Mouse (Mus musculus): ENCODE data around the gene Apol10b.
"Not testable (repeated sequence)": the region's sequence is repeated elsewhere in the genome, so short reads cannot be mapped to it uniquely, and the experiment has no call there.

The Apol10b gene

DNA sequence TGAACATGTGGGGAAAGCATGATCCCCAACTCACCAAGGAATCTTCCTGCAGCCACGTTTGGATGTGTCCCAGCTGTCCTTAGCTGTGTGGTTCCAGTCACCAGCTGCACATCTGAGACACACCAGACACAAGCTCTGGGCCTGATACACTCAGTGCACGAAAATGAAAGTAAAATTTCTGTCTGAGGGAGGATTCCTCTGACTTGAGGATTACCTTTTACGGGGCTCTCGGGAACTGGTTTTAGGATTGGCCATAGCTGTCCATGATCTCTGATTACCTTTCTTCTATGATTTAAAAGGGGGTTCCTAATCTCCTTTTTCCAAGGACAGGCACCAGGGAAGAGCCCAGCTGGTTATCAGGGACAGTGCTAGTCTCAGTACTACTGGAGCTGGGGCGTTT lies at the start of gene Apol10b:
Apol10b (minus strand) TSS at position 165 of the 400 bp plus-strand sequence.
- in situ Hi-C loops (cut with MboI, MseI), result no loop called here

DNA sequence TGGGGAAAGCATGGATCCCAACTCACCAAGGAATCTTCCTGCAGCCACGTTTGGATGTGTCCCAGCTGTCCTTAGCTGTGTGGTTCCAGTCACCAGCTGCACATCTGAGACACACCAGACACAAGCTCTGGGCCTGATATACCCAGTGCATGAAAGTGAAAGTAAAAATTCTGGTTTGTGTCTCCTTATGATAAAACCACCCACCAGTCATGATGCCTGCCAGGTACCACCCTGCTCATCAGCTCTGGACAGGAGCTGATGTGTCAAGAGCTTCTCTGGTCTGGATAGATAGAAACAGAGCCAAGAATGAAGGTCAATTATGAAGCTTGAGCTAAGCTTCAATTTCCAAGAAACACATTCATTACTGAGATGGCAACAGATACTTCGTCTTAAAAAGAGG lies 47.3 kb upstream of the Apol10b start, which contains the start of gene Apol11b:
Apol11b (minus strand) TSS at position 111 of the 400 bp plus-strand sequence.
- in situ Hi-C loops (cut with MboI, MseI), result not testable (repeated sequence)

DNA sequence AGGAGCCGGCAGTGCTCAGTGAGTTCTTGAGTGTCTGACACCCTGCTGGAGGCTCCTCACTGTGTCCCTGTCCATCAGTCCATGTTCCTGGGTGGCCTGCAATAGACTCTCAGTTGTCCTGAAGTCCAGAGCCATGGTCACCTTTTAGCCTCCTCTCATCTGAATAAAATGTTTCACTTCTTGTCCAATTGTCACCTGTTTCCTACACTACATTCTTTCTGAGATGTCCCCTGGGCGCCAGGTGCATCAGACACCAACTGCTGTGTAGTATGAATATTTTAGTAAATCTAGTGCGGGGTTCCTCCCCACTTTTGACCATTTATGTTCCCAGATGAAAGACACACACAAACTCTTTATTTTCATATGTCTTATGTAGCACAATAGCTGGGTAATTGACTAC lies 33.9 kb upstream of the Apol10b start:
- in situ Hi-C loops (cut with MboI, MseI), result not testable (repeated sequence)

DNA sequence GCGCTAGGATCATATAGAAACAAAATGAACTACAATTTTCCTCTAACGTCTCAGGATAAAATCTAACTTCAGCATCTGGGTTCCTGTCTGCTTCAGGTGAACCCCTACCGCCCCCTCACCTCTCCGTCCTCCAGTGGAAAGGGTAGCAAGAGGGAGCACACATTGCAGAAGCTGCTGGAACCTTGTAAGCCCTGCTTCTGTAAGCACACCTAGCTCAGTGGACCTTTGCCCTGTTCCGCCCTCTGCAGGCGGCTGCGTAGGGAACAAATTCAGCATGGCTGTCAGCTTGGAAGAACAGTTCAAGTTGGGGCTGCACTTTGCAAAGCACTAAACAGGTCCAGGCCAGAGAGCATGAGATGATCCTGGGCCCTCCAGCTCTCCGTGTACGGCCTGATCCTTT lies 32.7 kb upstream of the Apol10b start:
- in situ Hi-C loops (cut with MboI, MseI), result not testable (repeated sequence)

DNA sequence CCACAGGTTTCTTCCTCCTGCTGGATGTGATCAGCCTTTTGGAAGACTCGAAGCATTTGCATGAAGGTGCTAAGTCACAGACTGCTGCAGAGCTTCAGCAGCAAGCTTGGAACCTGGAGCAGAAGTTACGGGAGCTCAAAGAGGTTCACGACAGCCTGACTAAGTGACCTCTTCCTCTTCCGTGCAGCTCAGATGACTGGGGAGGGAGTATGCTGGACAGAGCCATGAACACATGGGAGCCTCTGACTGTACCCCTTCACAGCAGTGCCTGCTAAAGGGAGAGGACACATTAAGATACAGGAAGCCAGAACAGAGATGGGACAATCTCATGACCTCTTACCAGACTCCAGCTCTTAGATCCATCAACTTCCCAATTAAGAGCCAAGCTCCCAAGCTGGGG lies 30.5 kb upstream of the Apol10b start:
- in situ Hi-C loops (cut with MboI, MseI), result not testable (repeated sequence)

DNA sequence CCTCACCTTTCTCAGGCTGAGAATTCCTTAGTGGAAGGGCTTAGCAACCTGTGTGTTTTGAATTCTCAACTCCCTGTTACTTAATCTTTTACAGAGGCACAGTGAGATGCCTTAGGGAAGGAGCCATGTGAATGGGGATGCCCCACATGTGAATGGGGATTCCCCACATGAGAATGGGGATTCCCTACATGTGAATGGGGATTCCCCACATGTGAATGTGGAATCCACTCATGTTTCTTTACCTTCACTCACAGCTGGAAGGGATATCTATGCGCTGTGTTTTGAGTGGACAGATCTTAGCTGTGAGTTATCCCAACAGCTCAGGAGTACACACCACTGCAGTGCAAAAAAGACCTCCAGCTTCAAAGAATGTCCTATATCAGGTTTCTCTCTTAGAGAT lies 28.8 kb upstream of the Apol10b start:
- in situ Hi-C loops (cut with MboI, MseI), result no loop called here

DNA sequence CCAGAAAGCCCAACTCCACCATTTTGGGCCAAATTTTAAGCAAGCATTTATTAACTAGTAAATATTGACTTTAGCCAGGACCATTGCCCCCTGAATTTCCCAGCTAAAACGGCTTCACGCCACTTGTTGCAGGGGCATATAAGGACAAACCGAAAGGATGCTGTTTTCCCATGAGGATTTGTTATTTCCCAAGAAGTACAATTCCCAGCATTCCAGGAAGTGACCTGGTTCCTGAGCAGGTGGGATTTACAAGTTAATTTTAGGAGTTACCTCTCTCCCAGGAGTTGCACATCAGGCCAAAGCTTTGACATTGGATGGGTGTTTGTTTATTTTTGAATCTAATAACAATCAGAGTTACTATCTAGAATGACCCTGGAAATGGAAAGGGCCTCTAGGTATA lies 10.1 kb upstream of the Apol10b start:
- in situ Hi-C loops (cut with MboI, MseI), result no loop called here

DNA sequence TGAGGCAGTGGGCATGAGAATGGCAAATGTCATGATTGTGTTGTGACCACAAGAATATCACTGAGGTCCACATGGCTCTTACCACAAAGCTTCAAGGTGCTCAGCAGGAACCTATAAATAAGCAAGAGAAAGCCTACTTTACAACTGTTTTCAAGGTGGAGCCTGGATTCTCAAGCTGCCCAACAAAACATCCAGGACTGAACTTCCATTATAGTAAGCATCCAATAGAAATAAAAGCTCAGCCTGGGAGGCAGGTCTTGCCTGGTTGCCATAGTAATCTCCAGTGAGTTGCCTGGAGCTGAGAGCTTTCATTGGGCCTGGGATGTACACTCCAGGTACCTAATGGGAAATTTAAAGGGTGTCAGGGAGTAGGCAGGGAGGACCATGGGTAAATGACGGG lies 3.0 kb upstream of the Apol10b start, which contains the start of gene Gm36245:
Gm36245 (plus strand) TSS at position 301 of the 400 bp plus-strand sequence.
- in situ Hi-C loops (cut with MboI, MseI), result no loop called here

DNA sequence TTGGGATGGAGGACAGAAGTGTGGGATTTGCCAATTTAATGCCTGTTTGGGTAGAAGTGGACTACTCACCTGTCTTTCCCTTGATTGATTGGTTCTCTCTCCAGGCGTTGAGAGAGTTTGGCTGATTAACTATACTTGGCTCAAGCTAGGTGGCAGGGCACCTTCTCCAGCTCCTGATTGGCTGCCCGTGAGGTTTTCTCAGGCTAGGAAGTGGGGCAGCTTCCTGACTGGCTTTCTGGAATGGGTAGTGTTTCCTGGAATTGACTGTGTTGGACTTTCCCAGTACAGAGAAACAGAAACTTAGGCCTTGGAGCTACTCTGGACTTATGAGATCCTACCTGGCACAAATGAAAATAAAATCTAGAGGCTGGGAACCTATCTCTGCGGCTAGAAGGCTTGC lies 2.5 kb upstream of the Apol10b start:
- in situ Hi-C loops (cut with MboI, MseI), result no loop called here

DNA sequence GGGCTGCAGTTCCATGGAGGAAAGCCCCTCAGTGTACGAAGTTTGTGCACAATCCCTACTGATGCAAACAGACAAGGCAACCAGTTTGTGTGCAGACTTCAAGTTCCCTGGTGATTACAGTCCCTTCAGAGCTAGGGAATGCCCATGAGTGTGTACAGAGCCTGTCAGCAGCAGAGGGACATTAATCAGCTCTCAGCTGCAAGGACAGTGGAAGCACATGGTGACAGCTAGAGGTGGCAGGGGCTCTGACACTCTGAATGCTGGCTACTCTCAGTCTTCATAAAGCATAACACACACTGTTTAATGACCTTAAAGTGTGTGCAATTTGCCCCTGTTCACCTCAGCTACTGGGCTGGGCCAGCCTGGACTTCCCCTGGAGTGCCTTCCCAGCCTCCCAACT lies 2.4 kb downstream of the Apol10b start:
- in situ Hi-C loops (cut with MboI, MseI), result no loop called here

DNA sequence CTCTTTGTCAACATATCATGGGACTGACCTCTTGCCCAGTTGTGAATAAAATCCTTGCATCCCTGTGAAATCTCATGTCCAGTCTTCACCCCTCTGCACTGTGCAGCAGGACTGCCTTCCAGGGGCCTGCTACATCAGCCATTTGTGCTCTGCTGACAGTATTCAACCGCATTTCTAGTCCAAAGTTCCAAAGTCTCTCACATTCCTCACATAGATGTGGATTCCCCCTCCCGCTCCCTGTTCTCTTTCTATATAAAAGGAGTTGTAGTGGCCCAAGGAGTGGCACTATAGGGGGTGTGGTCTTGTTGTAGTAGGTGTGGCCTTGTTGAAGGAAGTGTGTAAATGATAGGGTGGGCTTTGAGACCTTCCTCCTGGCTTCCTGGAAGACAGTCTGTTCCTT lies 5.0 kb downstream of the Apol10b start:
- in situ Hi-C loops (cut with MboI, MseI), result no loop called here

DNA sequence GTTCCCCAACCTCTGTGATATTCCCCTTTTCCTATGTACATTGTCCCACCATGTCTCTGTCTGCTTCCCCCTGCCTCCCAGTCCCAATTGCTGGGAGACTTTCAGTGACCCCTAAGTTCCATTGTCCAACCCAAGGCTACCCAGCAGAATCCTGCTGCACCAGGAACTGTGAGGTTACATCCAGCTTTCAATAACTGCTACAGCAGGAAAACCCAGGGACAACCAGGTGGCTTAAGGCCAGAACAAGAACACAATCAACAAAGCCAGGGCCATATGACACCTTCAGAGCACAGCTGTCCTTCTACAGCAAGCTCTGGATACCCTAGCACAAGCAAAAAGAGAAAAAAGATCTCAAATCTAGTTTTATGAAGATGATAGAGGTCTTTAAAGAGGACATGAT lies 6.9 kb downstream of the Apol10b start:
- in situ Hi-C loops (cut with MboI, MseI), result no loop called here

DNA sequence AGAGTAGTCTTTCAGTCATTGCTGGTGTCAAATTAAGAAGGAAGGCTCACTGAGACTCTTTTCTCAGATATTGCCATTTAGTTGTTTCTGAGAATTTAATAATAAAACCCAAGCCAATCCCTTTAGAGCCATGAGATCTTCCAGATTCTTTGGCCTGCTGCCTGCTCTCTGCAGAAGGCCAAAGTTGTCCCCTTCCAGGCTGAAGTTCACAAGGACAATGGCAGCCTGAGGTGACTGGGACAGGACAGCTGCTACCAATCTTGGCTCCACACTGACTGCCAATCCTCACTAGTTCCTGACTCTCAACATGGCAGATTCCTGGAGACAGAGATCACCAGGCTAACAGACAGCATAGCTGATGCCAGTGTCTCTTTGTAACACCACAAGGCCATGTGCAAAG lies 8.9 kb downstream of the Apol10b start:
- in situ Hi-C loops (cut with MboI, MseI), result no loop called here

DNA sequence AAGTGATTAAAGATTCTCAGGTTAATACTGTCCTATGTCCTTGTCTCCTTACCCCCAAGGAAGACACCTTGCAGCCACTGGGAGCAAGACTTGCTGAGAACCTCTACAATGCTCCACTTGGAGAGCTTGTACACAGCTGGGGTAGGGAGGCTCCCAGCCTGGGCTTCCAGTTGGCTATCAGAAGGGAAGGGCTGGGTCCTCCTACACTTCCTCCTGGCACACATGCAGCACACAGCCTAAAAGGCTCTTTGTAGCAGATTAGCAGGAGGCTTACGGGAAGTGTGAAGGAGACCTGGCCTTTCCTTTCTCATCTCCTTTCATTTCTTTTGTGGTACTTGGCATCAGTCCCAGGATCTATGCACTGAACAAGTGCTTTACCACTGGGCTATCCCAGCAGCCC lies 14.2 kb downstream of the Apol10b start:
- in situ Hi-C loops (cut with MboI, MseI), result no loop called here

DNA sequence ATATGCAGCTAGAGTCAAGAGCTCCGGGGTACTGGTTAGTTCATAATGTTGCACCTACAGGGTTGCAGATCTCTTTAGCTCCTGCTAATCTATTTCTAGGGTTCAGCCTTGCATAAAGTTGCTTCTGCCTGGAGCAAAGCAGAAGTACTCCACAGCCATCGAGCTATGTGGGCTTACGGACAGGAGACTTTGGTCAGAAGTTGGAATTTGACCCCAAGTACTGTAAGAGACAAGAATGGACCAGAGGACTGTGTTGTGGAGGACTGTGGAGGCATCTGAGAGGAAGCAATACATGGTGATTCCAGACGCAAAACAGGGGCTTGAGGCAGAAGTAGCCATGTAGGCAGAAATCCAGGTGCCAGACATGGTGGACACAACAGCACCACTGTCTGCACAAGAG lies 16.6 kb downstream of the Apol10b start:
- in situ Hi-C loops (cut with MboI, MseI), result no loop called here

DNA sequence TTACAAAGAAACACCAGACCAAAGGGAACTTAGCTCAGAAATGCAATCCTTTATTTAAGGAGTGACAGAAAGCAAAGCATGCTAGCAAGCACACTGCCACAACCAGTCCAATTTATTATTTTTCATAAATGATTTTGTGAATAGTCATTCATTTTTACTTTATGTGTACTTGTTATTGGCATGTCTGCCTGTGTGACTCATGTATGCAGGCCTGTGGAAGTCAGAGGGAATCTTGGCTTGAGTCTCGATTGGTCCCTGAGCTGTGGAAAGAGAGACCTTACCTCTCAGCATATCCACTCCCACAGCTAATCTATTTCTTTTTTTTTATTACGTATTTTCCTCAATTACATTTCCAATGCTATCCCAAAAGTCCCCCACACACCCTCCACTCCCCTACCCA lies 17.1 kb downstream of the Apol10b start:
- in situ Hi-C loops (cut with MboI, MseI), result no loop called here

DNA sequence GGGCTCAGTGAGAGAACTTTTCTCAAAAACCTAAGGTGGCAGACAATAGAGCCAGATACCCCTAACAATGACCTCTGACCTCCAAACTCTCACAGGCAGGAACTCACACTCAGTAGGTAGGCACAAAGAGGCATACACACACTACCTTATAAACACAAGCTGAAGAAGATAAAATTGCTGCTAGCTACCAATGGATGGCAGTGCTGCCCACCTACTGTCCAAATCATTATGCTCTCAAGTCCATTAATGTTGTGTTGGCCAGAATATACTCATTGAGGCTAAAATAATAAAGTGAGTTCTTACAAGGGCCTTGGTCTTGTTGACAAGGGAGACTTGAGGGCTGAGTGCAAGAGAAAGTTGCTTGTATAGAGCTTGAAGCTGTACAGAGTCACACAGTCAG lies 32.7 kb downstream of the Apol10b start:
- in situ Hi-C loops (cut with MboI, MseI), result no loop called here

DNA sequence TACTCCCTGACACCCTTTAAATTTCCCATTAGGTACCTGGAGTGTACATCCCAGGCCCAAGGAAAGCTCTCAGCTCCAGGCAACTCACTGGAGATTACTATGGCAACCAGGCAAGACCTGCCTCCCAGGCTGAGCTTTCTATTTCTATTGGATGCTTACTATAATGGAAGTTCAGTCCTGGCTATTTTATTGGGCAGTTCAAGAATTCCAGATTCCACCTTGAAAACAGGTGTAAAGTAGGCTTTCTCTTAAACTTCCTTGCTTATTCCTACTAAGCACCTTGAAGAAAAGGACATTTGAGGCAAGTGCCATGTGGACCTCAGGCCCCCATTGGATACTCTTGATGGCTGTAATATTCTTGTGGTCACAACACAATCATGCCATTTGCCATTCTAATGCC lies 34.1 kb downstream of the Apol10b start, which contains the start of gene 1700025B11Rik:
1700025B11Rik (minus strand) TSS at position 101 of the 400 bp plus-strand sequence.
- in situ Hi-C loops (cut with MboI, MseI), result no loop called here

DNA sequence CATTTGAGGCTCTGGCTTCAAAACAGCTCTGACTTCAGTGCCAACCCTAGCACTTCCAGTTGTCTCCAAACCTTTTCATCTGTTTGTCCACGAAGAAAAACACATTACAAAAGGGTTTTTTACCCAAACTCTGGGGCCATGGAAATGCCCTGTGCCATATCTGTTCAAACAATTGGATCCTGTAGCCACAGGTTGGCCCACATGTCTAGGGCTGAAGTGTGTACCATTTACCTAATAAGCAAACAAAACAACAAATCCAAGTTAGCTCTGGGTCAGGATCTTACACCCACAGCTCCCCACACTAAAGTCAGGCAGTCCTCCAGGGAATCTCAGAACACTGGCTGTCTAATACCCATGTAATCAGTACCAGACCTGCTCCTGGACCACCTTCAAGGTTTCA lies 56.7 kb downstream of the Apol10b start:
- in situ Hi-C loops (cut with MboI, MseI), result loop anchor here (10.0 kb wide), 2 partner anchors 336 to 466 kb away; no protein-coding TSS in a partner anchor
